Mouse (Mus musculus): ENCODE data around the gene Sumf1. TPM values are rescaled to one million over a fixed set of nuclear protein-coding genes. Genes with fewer than 3 reads are reported as not detected.

The Sumf1 gene
- total RNA-seq, 2 experiments from 2014 or later, result 8.4 to 10.0 TPM

DNA sequence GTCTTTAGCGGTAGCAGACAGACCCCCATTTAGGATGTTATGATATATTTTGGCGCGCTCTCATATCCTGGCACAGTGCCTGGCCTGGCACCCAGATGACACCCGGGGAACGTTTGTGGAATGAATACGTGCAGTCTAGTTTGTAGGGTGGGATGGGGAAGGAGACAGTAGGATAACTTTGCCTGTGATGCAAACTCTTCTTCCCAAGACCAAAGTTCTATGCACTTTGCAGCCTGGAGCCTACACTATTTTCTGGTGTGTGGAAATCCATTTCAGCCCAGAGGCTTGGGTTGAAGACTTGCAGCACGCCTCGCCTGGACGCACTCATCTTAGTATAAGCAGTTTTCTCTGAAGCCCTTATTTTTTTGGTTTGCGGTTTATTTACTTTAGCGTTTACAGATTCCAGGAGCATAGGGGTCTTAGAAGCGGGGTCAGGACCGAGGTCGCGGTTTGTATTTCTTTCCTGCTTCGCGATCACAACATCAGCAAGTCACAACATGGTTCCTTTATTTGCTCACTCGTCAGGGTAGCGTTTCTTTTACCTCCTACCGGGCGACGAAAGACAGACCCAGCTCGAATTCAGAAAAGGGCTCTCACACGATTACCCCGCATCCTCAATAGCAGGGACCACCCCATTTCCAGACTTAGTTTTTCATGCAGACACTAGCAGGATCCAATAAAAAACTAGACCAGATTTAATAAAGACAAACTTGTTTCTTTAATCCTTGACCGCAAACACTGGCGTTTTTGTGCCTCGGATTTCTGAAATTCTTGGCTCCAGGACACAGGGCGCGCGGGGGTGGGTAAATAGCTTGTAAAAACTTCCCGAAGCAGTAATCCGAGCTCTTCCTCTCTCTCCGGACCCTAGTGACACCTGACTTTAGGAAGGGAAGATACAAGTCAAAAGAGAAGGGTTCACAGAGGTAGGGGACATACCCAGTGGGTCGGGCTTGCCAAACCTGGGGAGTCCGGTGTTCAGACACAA, 26.8 kb upstream of the Sumf1 start:
- DNase-seq (ENCODE audit: low spot score), result no peak

DNA sequence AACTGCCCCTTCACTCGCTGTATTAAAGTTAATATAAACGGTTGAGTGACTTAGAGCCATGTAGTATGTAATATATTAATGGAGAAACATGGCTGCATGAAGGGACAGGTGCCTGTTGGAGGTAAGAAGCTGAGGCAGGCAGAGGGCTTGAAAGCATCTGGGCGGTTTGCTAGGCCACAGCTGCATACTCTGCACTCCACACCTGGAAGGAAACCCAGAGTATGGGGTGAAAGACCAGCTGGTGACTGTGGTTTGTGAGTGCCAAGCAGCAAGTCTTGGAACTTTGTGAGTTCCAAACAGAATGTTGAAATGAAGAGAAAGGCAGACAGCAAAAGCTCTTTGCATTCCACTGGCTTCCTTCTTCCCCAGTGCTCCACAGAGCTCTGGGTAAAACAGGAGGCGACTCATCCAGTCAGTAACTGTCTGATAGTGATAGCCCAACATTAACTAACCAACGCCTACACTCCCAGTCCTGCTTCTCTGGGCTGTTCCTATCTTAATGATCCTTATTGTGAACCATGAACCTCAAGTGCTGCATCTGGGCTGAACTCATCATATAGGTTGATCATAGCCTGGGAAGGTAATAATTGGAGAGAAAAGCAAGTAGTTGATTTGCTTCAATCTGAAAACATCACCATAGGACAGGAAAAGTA, 21.7 kb upstream of the Sumf1 start:
- no peak for DNase-seq (ENCODE audit: low spot score)

GRCm38 (mm10) chr6:108206145-108206544, 20.8 kb upstream of the Sumf1 start:
- DNase-seq (ENCODE audit: low spot score), result no peak

DNA sequence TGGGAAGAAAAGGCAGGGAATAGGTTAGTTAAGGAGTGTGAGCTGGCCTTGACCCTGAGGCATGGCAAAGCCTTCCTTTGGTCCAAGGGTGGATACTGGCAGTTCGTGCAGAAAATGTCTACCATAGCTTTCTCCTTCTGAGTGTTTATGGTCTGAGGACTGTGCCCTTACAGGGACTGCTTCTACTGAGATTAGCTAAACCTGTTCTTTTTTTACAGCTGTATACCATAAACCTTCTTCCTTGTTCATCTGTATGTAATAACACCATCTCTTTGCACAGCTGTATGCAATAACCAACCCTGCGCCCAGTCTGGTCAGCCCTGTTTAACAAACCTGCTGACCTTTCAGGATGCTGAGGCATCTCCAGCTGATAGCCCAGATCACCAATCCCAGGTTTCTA, 18.9 kb upstream of the Sumf1 start:
- no peak for DNase-seq (ENCODE audit: low spot score)

DNA sequence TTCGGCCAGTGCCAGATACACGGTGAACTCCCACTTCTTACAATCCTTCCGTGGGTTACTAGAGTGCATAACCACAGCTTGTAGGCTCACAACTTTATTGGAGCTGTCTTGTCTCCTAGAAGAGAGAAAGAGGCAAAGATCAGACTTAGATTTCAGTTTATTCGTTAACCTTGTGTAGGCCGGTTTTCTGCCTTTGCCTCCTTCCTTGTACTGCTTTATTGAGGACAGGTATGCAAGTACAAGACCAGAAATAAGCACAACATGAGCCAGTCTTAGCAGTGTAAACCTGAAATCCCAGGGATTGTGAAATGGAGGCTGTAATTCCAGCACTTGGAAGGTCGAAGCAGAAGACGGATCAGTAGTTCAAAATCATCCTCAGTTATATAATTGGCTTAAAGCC, 12.9 kb upstream of the Sumf1 start:
- DNase-seq (ENCODE audit: low spot score), result no peak

- DNase-seq (ENCODE audit: low spot score), result no peak
Measured at GRCm38 (mm10) chr6:108197117-108197516, 11.7 kb upstream of the Sumf1 start.

DNA sequence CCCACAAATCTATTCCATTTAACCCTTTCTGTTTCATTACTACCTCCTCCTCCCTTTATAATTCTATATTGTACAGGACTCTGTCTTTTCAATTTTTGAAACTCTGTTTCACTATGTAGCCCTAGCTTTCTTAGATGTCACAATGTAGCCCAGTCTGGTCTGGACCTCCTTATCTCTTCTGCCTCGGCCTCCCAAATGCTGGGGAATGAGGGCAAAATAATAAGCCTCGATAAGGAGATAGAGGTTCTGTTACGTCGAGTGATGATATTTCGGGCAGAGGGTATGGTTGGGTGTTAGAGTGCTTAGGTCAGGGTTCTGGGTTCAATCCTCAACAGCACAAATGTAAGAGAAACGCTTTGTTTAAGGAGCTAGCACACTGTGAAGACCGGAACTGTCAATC, 11.3 kb upstream of the Sumf1 start:
- no peak for DNase-seq (ENCODE audit: low spot score)

- DNase-seq (ENCODE audit: low spot score), result no peak
Measured at GRCm38 (mm10) chr6:108192632-108193031, 7.2 kb upstream of the Sumf1 start.

DNA sequence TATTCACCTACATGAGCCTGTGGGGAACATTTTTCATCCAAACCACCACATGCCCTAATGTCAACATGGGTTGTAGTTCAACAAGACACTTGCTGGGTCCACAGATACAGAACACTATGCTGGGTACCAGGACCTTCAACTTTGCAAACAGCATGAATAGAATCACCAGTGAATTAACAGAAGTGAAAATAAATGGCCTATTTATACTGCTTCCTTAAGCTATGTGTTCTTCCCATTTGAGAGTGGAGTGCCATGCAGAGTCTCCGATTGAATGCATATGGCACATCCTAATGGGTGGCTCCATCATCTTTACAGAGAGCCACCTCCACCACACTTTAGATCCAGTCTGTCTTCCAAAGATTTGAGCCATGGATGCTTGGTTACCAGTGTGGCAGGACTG, 5.3 kb upstream of the Sumf1 start:
- DNase-seq (ENCODE audit: low spot score), result no peak

DNA sequence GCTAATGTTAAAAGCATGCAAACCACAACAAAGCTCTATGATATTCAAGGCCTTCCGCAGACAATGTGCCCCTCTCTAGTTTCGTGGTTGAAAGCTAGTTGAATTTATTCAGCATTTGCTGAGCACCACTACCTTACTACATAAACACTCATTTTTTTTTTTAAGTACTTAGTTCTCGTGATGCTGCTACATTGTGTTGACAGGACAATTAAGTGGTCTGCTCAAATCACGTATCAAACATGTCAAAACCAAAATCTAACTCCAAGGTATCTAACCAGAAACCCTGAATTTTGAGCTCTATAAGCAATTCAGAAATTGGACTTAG, 265 bp upstream of the Sumf1 start:
- no peak for DNase-seq (ENCODE audit: low spot score)

DNA sequence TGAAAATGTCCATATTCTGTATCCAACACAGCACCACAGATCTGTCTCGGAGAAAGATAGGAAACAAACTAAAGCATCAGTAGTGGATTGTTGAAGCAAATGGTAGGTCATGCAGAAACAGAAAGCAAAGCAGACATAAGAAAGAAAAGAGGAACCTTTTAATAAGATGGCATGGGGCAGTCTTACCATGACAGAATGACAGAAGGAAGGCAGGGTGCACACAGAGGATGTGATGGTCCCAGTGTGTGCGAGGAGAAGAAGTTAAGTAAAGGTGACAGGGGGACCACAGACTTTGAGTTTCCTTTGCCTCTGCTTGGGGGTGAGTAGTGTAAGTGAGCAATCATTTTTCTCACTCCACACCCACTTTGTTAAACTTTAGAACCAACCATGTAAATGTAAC, 6.3 kb downstream of the Sumf1 start:
- no peak for DNase-seq (ENCODE audit: low spot score)

DNA sequence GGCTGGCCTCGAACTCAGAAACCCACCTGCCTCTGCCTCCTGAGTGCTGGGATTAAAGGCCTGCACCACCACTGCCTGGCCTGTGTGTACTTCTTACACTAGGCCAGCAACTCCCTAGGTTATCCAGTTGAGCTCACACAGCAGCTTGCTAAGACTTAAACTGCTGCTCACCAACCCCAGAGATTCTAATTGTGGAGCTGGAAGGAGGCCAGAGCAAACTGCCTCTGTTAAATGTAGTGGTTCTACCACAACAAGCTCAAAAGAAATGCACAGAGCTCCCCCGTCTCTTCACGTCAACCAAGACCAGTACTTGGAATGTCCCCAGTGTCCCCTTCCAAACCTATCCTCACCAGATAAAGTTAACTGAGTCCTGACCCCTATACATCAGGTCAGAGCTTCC, 11.2 kb downstream of the Sumf1 start:
- DNase-seq (ENCODE audit: low spot score), result no peak

GRCm38 (mm10) chr6:108172219-108172618, 13.2 kb downstream of the Sumf1 start:
- no peak for DNase-seq (ENCODE audit: low spot score)

DNA sequence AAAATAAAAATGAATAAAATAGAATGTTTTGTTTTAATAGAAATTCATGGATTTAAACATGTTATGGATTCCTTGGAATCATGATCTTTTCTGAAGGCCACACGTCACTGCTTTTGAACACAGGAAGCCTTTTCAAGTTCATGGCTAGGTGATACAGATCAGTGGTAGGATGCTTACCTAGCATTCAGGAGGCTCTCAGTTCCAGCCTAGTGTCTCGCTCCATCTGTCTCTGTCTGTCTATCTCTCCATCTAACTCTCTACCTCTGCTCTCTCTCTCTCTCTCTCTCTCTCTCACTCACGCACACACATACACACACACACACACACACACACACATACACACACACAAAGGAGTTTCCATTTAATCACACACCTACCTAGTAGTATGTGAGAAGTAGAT, 15.9 kb downstream of the Sumf1 start:
- DNase-seq (ENCODE audit: low spot score), result no peak

DNA sequence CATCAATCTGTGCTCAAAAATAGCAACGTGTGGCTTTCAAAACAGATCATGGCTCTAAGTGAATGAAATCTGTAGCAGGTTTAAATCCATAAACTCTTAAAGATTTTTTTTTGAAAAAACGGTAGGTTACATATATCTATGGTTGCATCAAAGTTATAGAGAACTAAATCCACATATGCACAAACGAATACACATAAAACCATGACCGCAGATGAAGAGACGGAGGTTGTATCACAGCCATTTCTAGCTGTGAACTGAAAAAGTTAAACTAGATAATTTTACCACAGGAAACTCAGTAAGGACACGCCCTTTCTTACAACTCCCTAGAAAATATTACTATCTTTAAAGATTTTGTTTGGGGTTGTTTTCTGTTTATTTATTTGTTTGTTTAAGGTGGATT, 16.7 kb downstream of the Sumf1 start:
- DNase-seq (ENCODE audit: low spot score), result no peak

- DNase-seq (ENCODE audit: low spot score), result no peak
Measured at GRCm38 (mm10) chr6:108167946-108168680, 17.3 kb downstream of the Sumf1 start.

- DNase-seq (ENCODE audit: low spot score), result no peak
Measured at GRCm38 (mm10) chr6:108165598-108165997, 19.8 kb downstream of the Sumf1 start.

DNA sequence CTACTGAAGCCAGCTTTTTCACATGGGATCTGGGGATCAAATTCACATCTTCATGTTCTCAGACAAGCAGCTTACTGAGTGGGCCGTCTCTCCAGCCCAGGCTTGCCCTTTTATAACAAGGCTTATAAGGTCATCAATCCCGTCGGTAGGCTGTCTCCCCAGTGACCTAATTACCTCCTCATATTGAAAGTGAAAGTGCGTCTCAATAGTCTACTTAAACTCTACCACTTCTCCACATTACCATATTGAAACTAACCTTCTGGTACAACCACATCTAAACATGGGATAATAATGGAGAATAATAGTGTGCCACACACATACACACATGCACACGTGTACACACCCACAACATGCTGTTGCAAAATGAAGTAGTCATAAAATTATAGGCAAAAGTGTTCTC, 20.4 kb downstream of the Sumf1 start:
- peak; percentile 15 for DNase-seq (ENCODE audit: low spot score)

GRCm38 (mm10) chr6:108160608-108161007, 24.8 kb downstream of the Sumf1 start:
- DNase-seq (ENCODE audit: low spot score), result no peak

GRCm38 (mm10) chr6:108156881-108157280, 28.5 kb downstream of the Sumf1 start:
- DNase-seq (ENCODE audit: low spot score), result no peak

DNA sequence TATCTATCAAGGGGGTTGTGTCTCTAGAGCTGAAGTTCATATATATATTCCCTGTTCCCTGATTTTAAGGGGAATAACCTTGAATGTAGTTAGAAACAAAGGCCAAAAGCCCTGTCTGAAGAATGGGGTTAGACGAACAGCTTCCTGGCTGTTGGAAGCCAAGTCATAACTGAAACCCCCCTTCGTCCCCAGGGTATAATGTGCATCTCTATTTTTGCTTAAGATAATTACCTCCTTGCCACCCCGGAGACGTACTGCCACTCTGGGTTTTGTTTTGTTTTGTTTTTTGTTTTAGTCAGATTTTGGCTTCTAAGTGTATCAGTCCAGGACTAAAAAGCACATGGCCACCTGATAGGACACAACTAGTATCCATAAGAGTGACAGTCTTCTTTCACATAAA, 31.1 kb downstream of the Sumf1 start:
- no peak for DNase-seq (ENCODE audit: low spot score)

DNA sequence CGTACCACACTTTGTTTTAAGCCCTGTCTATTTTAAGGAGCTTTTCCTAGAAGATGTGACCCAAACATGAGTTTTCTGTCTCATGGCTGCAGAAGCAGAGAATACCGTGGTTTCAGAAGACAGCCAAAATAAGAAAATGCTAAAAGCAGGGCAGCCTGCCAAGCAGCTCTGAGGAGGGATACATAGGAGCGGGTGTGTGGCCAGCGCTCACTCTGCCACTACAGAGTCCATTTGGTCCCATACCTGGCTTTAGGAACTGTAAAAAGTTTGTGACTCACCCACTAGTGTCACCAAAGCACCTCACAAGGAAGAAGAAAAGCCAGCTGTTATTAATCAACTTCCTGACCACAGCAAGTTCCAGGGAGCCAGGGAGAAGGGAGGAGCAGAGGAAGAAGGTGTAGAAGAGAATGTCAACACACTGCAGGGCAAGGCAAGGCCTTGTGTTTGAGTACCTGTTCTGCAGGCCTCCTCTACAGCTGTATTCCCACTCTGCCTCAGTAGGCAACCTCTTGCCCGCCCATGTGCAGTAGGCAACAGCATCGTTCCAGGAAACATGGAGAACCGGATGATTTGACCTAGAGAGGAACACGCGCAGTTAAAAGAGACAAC, 32.6 kb downstream of the Sumf1 start:
- DNase-seq (ENCODE audit: low spot score), result no peak

Measured in gastrocnemius, adult 18-20 months (tissue).